Mouse (Mus musculus): Measurements from ENCODE around the gene Tmem252.
"Not testable (repeated sequence)": the region's sequence is repeated elsewhere in the genome, so short reads cannot be mapped to it uniquely, and the experiment has no call there.

Tmem252 gene

GRCm38 (mm10) chr19:24683016-24683720 is 9.4 kb downstream of the Tmem252 start:
- DNase-seq = no peak

- DNase-seq = no peak
Measured at GRCm38 (mm10) chr19:24686411-24686810, 12.6 kb downstream of the Tmem252 start.

GRCm38 (mm10) chr19:24688327-24688726 is 14.5 kb downstream of the Tmem252 start:
- no peak for DNase-seq

DNA sequence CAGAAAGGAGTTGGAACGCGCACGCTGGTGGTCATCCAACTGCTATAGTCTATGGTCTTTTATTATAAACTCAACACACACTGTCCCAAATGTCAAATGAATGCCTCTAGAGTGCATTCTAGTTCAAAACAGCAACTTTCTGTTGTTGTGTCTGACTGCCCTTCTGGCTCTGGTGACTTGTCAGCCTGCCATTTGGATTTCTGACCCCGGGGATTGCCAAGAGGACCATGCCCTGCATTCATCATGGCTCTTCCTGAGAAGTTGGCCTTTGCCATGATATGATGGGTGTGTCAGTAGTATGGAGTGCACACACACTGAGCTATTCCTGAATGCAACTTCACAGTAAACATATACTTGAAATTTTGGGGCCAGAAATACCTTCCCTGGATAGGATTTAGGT is 15.7 kb downstream of the Tmem252 start:
- DNase-seq = no peak

GRCm38 (mm10) chr19:24692691-24693090 is 18.9 kb downstream of the Tmem252 start:
- no peak for DNase-seq

DNA sequence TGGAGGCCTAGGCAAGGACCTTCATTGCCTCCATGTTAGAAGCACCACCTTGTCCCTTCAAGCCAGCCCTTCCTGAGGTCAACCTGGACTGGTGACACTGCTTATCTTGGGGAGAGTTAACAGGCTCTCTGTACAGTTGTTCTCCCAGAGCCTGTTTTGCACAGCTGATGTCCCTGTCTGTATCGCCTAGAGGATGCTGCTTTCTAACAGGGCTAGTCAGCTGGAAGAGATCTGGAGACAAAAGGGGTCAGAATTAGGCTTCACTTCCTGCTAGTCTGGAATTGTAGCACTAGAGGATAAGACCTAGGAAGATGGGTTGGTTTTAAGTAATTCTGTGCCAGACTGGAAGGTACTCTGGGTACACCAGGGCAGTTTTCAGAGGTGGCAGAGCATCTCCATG is 24.1 kb downstream of the Tmem252 start:
- no peak for DNase-seq

- no peak for DNase-seq
Measured at GRCm38 (mm10) chr19:24698651-24699050, 24.8 kb downstream of the Tmem252 start.

DNA sequence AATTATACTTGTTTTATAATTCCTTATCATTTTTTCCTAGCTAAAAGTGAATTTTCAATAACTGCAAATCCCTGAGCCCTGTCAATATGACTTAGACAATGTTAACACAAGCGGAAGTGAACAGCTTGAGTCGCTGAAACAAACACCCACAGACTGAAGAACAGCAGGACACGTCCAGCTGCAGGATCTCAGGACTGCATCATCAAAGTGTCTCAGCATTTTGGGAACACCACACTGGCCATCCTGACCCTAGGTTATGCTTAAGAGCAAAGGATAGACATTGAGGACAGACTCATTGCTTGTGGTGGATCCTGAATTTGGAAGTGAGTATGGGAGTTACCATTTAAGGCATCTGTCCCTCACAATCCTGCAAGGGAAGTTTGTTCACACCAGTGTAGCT is 25.4 kb downstream of the Tmem252 start:
- no peak for DNase-seq

DNA sequence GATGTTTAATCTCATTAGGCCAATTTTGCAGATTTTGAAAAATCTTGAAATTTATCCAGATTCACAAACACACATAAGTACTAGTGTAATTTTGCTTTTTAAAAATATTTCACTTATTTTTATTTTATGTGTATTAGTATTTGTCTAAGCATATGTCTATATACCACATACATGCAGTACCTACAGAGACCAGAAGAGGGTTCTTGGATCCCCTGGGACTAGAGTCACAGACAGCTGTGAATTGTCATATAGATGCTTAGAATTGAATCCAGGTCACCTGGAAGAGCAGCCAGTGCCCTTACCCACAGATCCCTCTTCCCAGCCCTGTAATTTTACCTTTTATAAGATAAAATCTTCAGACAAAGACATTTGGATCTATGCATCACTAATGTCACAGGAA is 26.1 kb downstream of the Tmem252 start:
- no peak for DNase-seq

GRCm38 (mm10) chr19:24700664-24701063 is 26.9 kb downstream of the Tmem252 start:
- DNase-seq = no peak

DNA sequence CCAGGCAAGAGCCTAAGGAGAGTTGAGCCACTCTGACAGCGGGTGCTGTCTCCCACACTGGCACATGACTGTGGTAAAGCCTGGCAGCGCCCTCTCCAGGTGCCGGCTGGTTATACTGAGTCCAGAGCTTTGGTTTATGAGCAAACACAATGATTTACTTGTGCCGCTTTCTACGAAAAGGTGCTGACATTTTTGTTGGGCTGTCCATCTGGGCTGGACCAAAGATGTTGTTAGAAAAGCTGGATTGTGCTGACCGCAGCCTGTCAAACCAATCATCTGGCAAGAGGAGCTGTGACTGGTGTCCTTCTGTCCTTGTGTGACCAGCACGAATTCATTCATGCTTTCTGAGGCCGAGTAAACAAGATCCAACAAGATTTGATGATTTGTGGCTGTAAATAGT is 27.9 kb downstream of the Tmem252 start:
- no peak for DNase-seq

GRCm38 (mm10) chr19:24703168-24703567 is 29.4 kb downstream of the Tmem252 start:
- DNase-seq = not testable (repeated sequence)

DNA sequence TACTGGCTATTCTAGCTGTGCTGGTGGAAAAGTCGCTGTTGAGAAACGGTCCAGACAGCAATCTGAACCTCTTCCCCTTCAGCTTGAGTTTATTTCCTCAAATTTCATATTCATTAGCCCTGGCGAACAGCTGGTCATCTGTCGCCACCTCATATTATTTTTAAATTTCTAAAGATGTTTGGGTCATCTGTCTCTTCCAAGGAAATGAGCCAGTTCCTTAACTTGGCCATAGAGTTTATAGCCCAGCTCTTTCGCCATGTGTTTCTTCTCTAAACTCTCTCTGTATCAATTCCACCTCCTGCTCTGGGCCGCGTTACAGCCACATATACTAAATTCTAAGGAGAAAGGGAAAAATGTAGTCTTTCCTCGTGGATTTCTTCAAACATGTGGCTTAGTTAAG is 29.9 kb downstream of the Tmem252 start:
- no peak for DNase-seq

DNA sequence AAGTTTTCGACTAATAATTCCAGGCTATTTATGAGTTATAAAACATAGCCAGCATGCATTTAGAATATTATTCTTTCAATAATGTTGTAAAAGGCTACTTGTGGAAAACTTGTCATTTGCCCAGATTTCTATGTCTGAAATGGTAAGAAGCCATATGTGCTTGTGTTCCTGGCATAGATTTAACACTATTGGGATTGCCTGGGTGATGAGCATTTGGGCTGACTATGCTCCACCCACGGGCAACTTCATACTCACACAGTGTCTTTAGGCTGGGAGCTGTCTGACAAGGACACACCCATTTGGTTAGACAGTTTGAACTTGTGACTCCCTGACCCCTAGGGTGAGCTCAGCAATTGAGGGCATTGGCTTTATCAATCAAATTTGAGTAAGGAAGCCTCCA is 30.5 kb downstream of the Tmem252 start:
- peak; percentile 36 for DNase-seq

DNA sequence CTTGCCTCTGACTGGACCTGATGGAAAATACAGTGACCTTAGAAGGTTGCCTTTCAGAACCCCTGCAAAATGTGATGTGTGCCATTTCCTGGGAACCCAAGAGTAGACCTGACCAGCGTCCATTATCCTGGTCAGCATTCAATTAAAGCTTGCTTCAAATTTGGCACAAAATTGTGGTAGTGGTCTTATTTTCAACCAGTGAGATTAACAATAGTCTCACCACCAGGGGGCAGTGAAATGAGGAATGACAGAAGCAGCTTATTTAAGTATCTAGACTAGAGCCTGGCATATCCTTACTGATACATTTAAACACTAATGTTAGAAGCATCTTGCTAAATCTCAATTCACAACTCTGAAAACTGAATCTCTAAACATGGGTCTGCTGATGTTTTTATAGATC is 31.6 kb downstream of the Tmem252 start:
- no peak for DNase-seq

GRCm38 (mm10) chr19:24707071-24707906 is 33.5 kb downstream of the Tmem252 start:
- peak; percentile 23 for DNase-seq

DNA sequence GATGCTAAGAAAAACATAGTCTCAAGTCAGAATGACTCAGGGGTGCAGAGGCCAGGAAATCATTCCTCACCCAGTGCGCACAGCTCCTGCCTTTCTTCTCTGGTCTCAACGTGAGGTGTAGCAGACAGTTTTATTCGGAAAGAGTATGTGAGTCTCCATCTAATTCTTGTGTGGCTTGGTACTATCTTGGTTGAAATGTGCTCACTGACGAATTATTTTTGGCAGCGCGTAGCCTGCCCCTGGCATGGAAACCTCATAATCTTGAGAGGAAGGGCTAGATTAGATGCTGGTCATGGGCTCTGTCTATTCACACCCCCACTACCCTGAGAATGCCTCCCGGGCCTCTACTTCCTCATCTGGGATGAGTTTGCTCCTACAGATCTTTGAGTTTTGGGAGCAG is 34.2 kb downstream of the Tmem252 start:
- DNase-seq = no peak

DNA sequence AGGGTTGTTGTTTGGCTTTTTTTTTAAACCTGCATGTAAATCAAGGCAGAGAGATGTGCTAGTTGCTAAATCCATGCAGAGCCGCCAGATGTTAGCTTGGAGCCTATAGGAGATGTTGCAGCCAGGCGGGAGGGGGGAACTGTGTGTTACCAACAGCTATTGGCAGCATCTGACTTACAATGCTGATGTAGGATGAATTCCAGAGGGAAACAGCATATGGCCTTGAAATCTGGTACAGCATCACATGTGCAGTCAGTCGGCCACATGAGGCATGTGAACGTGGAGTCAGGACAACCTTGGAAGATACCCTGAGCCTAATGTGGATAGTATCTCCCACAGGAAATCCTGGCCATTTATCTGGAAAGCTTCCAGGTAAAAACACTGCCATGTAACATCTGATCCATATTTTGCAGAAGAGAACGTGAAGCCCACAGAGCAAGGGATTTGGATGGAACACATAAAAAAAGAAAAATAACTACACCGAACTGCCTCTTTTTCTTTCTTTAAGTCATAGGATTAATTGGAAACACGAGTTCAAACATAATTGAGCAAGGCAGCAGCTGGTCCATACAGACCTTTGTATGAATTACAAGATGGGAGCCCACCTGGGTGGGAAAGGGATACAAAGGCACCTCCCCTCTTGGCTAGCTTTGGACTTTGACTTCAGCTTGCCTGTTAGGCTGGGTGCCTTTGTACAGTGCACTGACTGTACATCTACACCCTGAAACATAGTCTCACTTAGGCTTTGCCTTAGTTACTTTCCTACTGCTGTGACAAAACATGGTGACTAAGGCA is 42.7 kb downstream of the Tmem252 start:
- DNase-seq = peak; percentile 50

DNA sequence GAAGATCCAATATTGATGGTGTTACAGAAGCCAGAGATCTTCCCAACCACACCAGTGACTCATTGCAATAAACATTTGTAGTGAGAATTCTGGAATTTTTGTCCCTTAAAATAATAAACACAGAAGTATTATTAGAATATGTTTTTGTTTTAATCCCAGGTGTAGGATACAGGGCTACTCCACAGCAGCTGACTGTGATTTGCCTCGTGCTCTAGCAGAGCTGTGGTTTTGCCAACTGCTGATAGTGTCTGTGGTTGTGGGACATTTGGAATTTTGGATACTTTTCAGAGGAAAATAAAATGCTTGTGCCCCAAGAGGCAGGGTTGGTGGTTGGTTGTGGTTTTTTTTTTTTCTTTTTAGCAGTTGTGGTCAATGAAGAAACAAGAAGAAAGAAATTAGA is 44.2 kb downstream of the Tmem252 start:
- no peak for DNase-seq

GRCm38 (mm10) chr19:24719504-24719903 is 45.7 kb downstream of the Tmem252 start:
- DNase-seq = no peak

GRCm38 (mm10) chr19:24720448-24720847 is 46.6 kb downstream of the Tmem252 start:
- DNase-seq = no peak

GRCm38 (mm10) chr19:24724362-24724761 is 50.6 kb downstream of the Tmem252 start:
- peak; percentile 28 for DNase-seq

GRCm38 (mm10) chr19:24730661-24731060 is 56.9 kb downstream of the Tmem252 start:
- peak; percentile 17 for DNase-seq
